Mouse (Mus musculus) skeletal muscle tissue, adult 2 months (tissue): ENCODE results near the gene Lce1h.

ENCODE experiments used
- DNase-seq: peaks from one replicate; pipeline ENCODE4 v3.0.0-alpha.2; 2012; ENCODE audit warnings: low read depth, low spot score

Lce1h gene

DNA sequence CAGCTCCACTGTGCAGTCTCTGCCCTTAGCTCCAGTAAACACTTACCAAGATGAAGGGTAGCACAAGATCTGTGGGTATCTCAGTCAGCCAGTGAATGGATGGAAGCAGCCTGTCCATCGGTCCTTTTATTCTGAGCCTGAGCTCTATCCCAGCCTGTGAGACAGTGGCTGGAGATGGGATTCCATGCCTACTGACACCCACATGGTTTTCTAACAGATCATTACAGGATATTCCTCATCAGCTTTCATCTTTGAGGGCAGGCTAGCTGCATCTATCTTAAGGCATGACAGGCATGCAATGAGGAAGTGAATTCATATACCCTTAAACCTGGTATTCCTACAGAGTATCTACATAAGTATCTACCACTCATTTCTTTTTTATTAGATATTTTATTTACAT, at the start of gene Lce1h:
Lce1h (minus strand) TSS at position 101 of the 400 bp plus-strand sequence.
- DNase-seq, result no peak

- DNase-seq, result no peak
Measured at GRCm38 (mm10) chr3:92807791-92808190, 42.9 kb upstream of the Lce1h start, which contains the start of gene Lce1k. TSS of gene Lce1k (minus strand) at chr3:92807891.

DNA sequence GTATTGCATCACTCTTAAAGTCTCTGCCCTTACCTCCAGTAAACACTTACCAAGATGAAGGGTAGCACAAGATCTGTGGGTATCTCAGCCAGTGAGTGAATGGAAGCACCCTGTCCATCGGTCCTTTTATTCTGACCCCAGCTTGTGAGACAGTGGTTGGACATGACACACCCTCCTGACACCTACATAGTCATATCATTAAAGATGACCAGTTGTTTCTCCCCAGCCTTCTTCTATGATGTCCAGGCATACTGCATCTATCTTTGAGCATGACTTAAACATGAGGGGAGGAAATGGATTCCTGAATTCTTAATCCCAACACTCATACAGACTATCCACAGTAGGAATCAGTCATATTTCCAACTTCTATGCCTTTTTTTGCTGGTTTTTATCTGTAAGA, 25.5 kb upstream of the Lce1h start, which contains the start of gene Lce1j:
Lce1j (minus strand) TSS at position 101 of the 400 bp plus-strand sequence.
- DNase-seq, result no peak

DNA sequence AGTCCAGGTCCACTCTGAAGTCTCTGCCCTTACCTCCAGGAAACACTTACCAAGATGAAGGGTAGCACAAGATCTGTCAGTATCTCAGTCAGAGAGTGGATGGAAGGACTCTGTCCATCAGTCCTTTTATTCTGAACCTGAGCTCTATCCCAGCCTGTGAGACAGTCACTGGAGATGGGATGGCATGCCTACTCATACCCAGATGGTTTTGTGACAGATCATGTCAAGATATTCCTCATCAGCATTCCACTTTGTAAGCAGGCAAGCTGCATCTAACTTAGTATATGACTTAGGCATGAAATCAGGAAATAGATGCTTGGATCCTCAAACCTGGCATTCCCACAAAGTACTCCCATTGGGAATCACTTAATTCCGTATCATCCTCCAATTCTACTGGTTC, 13.9 kb upstream of the Lce1h start, which contains the start of gene Lce1i:
Lce1i (minus strand) TSS at position 101 of the 400 bp plus-strand sequence.
- DNase-seq, result no peak

DNA sequence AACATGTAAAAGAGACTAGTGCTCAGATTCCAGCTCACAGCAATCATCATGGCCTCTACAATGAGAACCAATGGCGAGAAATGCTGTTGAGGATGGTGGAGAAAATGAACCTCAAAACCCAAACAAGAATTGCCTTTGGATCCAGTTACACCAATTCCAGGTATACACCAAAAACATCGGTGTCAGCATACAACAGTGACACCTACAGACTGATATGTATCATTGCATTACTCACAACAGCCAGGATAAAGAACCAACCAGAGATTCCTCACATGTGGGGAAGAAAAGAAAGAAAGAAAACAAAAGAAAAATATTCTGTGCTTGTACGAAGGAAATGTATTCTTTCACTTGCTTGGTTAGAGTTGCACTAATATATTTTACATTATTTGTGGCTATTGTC, 6.7 kb upstream of the Lce1h start:
- DNase-seq, result no peak

GRCm38 (mm10) chr3:92753197-92753596, 11.7 kb downstream of the Lce1h start:
- no peak for DNase-seq

- DNase-seq, result no peak
Measured at GRCm38 (mm10) chr3:92752238-92752637, 12.6 kb downstream of the Lce1h start, which contains the start of gene Lce1g. TSS of gene Lce1g (minus strand) at chr3:92752338.

- no peak for DNase-seq
Measured at GRCm38 (mm10) chr3:92738996-92739395, 25.9 kb downstream of the Lce1h start, which contains the start of gene Gm38119. TSS of gene Gm38119 (minus strand) at chr3:92739096.

DNA sequence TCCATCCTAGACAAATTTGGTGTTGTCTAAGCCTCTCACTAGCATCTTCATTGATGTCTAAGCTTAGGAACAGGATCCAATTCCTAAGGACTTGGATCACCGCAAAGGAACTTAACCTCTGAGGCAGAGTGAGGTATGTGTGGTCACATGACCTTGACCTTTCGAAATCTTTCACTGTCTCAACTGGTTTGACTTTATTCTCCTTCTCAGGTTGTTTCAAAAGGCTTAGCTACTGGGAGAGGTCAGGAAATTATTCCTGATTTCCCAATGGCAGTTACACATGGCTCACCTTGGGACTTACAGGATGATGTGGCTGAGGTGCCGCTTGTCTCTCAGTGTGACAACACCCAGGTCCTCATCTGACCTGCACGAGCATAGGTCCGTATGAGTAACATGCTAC, 42.2 kb downstream of the Lce1h start:
- DNase-seq, result no peak

DNA sequence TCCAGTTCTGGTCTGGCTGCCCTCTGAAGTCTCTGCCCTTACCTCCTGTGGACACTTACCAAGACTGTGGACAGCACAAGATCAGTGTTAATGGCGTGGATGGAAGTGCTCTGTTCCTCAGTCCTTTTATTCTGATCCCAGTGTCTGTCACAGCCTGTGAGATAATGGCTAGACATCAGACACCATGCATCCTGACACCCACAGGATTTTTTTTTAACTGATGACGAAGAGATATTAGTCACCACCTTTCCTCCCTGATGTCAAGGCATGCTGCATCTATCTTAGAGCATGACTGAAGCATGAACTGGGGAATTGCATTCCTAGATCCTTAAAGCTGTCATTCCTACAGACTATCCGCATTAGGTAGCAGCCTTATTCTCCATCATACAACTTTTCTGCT, 44.6 kb downstream of the Lce1h start, which contains the start of gene Lce1f:
Lce1f (minus strand) TSS at position 101 of the 400 bp plus-strand sequence.
- no peak for DNase-seq

DNA sequence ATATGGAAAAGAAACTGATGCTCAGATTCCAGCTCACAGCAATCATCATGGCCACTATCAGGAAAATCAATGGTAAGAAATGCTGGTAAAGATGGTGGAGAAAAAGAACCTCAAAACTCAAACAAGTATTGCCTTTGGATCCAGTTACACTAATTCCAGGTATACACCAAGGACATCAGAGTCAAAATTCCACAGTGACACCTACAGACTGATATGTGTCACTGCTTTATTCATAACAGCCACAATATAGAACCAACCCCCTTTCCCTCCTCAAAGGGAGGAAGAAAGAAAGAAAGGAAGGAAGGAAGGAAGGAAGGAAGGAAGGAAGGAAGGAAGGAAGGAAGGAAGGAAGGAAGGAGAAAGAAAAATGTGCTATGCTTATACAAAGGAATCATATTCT, 49.7 kb downstream of the Lce1h start:
- no peak for DNase-seq
